Mouse (Mus musculus): ENCODE results near the gene Stmn1. TPM values are rescaled to one million over a fixed set of nuclear protein-coding genes. Genes with fewer than 3 reads are reported as not detected.
A peak's percentile ranks its signal among the peaks of the same experiment; 100 is the strongest.

Gene Stmn1
- total RNA-seq, 2 experiments from 2014 or later, result 362 to 369 TPM

GRCm38 (mm10) chr4:134445489-134445888 is 22.6 kb upstream of the Stmn1 start:
- no peak for DNase-seq (ENCODE audit: low spot score in 2 of 2)
- no peak overlapping the region for H3K4me3 ChIP-seq
- no peak for TF ChIP-seq CTCF (conservative IDR thresholded peaks at IDR 0.05)
- H3K27ac ChIP-seq, result peak overlapping the region; percentile 89

- Histone ChIP-seq H3K4me3 (no peak overlapping the region), H3K27ac (no peak overlapping the region; the same call in 1 of the 2 replicates)
- DNase-seq (ENCODE audit: low spot score in 2 of 2), result no peak
- no peak for TF ChIP-seq CTCF (conservative IDR thresholded peaks at IDR 0.05)
Observed at GRCm38 (mm10) chr4:134447966-134448365, 20.2 kb upstream of the Stmn1 start.

GRCm38 (mm10) chr4:134449595-134450391 is 18.3 kb upstream of the Stmn1 start:
- H3K27ac ChIP-seq, result peak overlapping the region; percentile 94
- no peak for DNase-seq (ENCODE audit: low spot score in 2 of 2)
- H3K4me3 ChIP-seq, result no peak overlapping the region
- TF ChIP-seq CTCF (conservative IDR thresholded peaks at IDR 0.05), result no peak

- TF ChIP-seq CTCF (conservative IDR thresholded peaks at IDR 0.05), result no peak
- no peak for DNase-seq (ENCODE audit: low spot score in 2 of 2)
- H3K4me3 ChIP-seq, result peak overlapping the region; percentile 5; the same call in 1 of the 2 replicates
- H3K27ac ChIP-seq, result peak overlapping the region; percentile 94
Observed at GRCm38 (mm10) chr4:134450392-134451195, 17.5 kb upstream of the Stmn1 start.

- TF ChIP-seq CTCF (conservative IDR thresholded peaks at IDR 0.05), result no peak
- no peak for DNase-seq (ENCODE audit: low spot score in 2 of 2)
- Histone ChIP-seq H3K4me3 (peak overlapping the region; percentile 5; the same call in 1 of the 2 replicates), H3K27ac (peak overlapping the region; percentile 94)
Observed at GRCm38 (mm10) chr4:134451484-134451883, 16.6 kb upstream of the Stmn1 start.

- Histone ChIP-seq H3K4me3 (peak overlapping the region; percentile 47), H3K27ac (peak overlapping the region; percentile 94)
- no peak for TF ChIP-seq CTCF (conservative IDR thresholded peaks at IDR 0.05)
- DNase-seq (ENCODE audit: low spot score in 2 of 2), result no peak
Observed at GRCm38 (mm10) chr4:134453619-134454400, 14.3 kb upstream of the Stmn1 start.

GRCm38 (mm10) chr4:134455310-134455709 is 12.8 kb upstream of the Stmn1 start:
- TF ChIP-seq CTCF (conservative IDR thresholded peaks at IDR 0.05), result no peak
- H3K4me3 ChIP-seq, result no peak overlapping the region
- peak overlapping the region; percentile 94 for H3K27ac ChIP-seq
- no peak for DNase-seq (ENCODE audit: low spot score in 2 of 2)

GRCm38 (mm10) chr4:134457130-134457825 is 10.8 kb upstream of the Stmn1 start:
- no peak for DNase-seq (ENCODE audit: low spot score in 2 of 2)
- TF ChIP-seq CTCF (conservative IDR thresholded peaks at IDR 0.05), result no peak
- Histone ChIP-seq H3K4me3 (no peak overlapping the region), H3K27ac (no peak overlapping the region)

GRCm38 (mm10) chr4:134458856-134459255 is 9.3 kb upstream of the Stmn1 start:
- Histone ChIP-seq H3K27ac (no peak overlapping the region), H3K4me3 (no peak overlapping the region)
- no peak for DNase-seq (ENCODE audit: low spot score in 2 of 2)
- no peak for TF ChIP-seq CTCF (conservative IDR thresholded peaks at IDR 0.05)

- Histone ChIP-seq H3K27ac (no peak overlapping the region), H3K4me3 (no peak overlapping the region)
- no peak for DNase-seq (ENCODE audit: low spot score in 2 of 2)
- no peak for TF ChIP-seq CTCF (conservative IDR thresholded peaks at IDR 0.05)
Observed at GRCm38 (mm10) chr4:134460277-134460676, 7.8 kb upstream of the Stmn1 start.

GRCm38 (mm10) chr4:134461252-134461651 is 6.9 kb upstream of the Stmn1 start:
- DNase-seq (ENCODE audit: low spot score in 2 of 2), result no peak
- Histone ChIP-seq H3K27ac (no peak overlapping the region), H3K4me3 (no peak overlapping the region)
- TF ChIP-seq CTCF (conservative IDR thresholded peaks at IDR 0.05), result no peak

- no peak for TF ChIP-seq CTCF (conservative IDR thresholded peaks at IDR 0.05)
- no peak for DNase-seq (ENCODE audit: low spot score in 2 of 2)
- Histone ChIP-seq H3K4me3 (no peak overlapping the region), H3K27ac (peak overlapping the region; percentile 65)
Observed at GRCm38 (mm10) chr4:134465789-134466188, 2.3 kb upstream of the Stmn1 start.

Measured in layer of hippocampus, adult 2 months (tissue).